Mouse (Mus musculus) G1E (cell line): ENCODE measurements at regions not wholly inside any gene's neighbourhood (a gene's known extent, or its start where the extent isn't known, plus 50 kb on each side); places are given as distances from the start of the nearest gene placed in this dataset.

Source experiments
- ATAC-seq: 2 replicates; pipeline ENCODE4 v1.8.0; 2016; ENCODE audit warnings: mild to moderate bottlenecking; ENCODE audit not compliant: insufficient number of reproducible peaks, poor library complexity, low FRiP score, severe bottlenecking; ENCODE audit errors: extremely low read depth
- DNase-seq: peaks from one replicate; pipeline ENCODE4 v3.0.0; 2012; ENCODE audit warnings: low spot score
- H3K27me3 ChIP-seq: 2 replicates; pipeline ENCODE4 v1.6.1; 2012; ENCODE audit warnings: mild to moderate bottlenecking, low read length, inconsistent platforms; ENCODE audit not compliant: insufficient read depth
- H3K36me3 ChIP-seq: replicated peaks from 2 replicates; pipeline ENCODE3; 2012; ENCODE audit warnings: mild to moderate bottlenecking, inconsistent platforms
- H3K4me1 ChIP-seq: 2 replicates; pipeline ENCODE4 v1.6.1; 2012; ENCODE audit warnings: low read depth, low read length, inconsistent platforms, mixed read lengths; ENCODE audit not compliant: insufficient read depth
- H3K4me3 ChIP-seq: 2 replicates; pipeline ENCODE4 v1.5.1; 2012; ENCODE audit warnings: low read depth, mild to moderate bottlenecking, inconsistent platforms, low read length, moderate library complexity, mixed read lengths
- H3K9me3 ChIP-seq: replicated peaks from 2 replicates; pipeline ENCODE4 v1.6.1; 2012; ENCODE audit warnings: inconsistent platforms
- CTCF ChIP-seq: IDR thresholded peaks from 2 replicates; pipeline ENCODE4 v1.5.1; 2012; ENCODE audit warnings: low read depth, low read length, inconsistent platforms, mixed read lengths
- GATA1 ChIP-seq: IDR thresholded peaks from 2 replicates; pipeline ENCODE4 v1.6.1; 2012; ENCODE audit warnings: borderline replicate concordance, low read length, inconsistent platforms, mixed read lengths
- GATA2 ChIP-seq: IDR thresholded peaks from 2 replicates; pipeline ENCODE4 v1.6.1; 2012; ENCODE audit warnings: low read depth, low read length, inconsistent platforms, borderline replicate concordance
- POLR2AphosphoS5 ChIP-seq: IDR thresholded peaks from 2 replicates; pipeline ENCODE4 v1.6.1; 2012; ENCODE audit warnings: low read depth, low read length, inconsistent platforms; ENCODE audit not compliant: insufficient replicate concordance
- TAL1 ChIP-seq: conservative IDR thresholded peaks from 2 replicates; pipeline ENCODE4 v1.6.1; 2012; ENCODE audit warnings: low read depth, low read length, inconsistent platforms, mixed read lengths

- Histone ChIP-seq H3K4me1 (no peaks in the 10 kb centered on the region), H3K4me3 (no peak overlapping the region), H3K9me3 (peaks cover 26% of the 10 kb centered on the region), H3K36me3 (no peaks in the 10 kb centered on the region), H3K27me3 (no peaks in the 10 kb centered on the region)
- TF ChIP-seq POLR2AphosphoS5 (no peak), CTCF (no peak), GATA2 (no peak), TAL1 (no peak), GATA1 (no peak)
- DNase-seq (no peak), ATAC-seq (no peak)
Measured at GRCm38 (mm10) chr14:102884539-102885239, 97.7 kb downstream of the Kctd12 start.

- ATAC-seq (no peak), DNase-seq (no peak)
- TF ChIP-seq POLR2AphosphoS5 (no peak), GATA1 (no peak), CTCF (no peak)
- Histone ChIP-seq H3K9me3 (peaks cover 29% of the 10 kb centered on the region), H3K4me1 (no peaks in the 10 kb centered on the region), H3K36me3 (no peaks in the 10 kb centered on the region), H3K27me3 (no peaks in the 10 kb centered on the region), H3K4me3 (no peak overlapping the region)
Measured at GRCm38 (mm10) chr14:102883344-102884122, 98.9 kb downstream of the Kctd12 start.

GRCm38 (mm10) chr14:102882281-102882680, 100.2 kb downstream of the Kctd12 start:
- H3K9me3 ChIP-seq, result peaks cover 32% of the 10 kb centered on the region
- no peak for DNase-seq
- no peaks in the 10 kb centered on the region for H3K36me3 ChIP-seq
- no peak overlapping the region for H3K4me3 ChIP-seq
- TF ChIP-seq POLR2AphosphoS5 (no peak), TAL1 (no peak), GATA1 (no peak), CTCF (no peak), GATA2 (no peak)
- no peak for ATAC-seq
- no peaks in the 10 kb centered on the region for H3K4me1 ChIP-seq
- no peaks in the 10 kb centered on the region for H3K27me3 ChIP-seq

- Histone ChIP-seq H3K36me3 (no peaks in the 10 kb centered on the region), H3K4me3 (no peak overlapping the region), H3K4me1 (no peaks in the 10 kb centered on the region), H3K9me3 (peaks cover 36% of the 10 kb centered on the region), H3K27me3 (no peaks in the 10 kb centered on the region)
- ATAC-seq (no peak), DNase-seq (no peak)
- TF ChIP-seq CTCF (no peak), POLR2AphosphoS5 (no peak), GATA1 (no peak), GATA2 (no peak), TAL1 (no peak)
Measured at GRCm38 (mm10) chr14:102880658-102881083, 101.8 kb downstream of the Kctd12 start.

- Histone ChIP-seq H3K27me3 (no peaks in the 10 kb centered on the region), H3K36me3 (no peaks in the 10 kb centered on the region), H3K4me1 (no peaks in the 10 kb centered on the region), H3K4me3 (no peak overlapping the region), H3K9me3 (peaks cover 27% of the 10 kb centered on the region)
- ATAC-seq, result no peak
- DNase-seq, result no peak
- TF ChIP-seq POLR2AphosphoS5 (no peak), GATA1 (no peak), TAL1 (no peak), GATA2 (no peak), CTCF (no peak)
Measured at GRCm38 (mm10) chr14:102878572-102878971, 103.9 kb downstream of the Kctd12 start.

GRCm38 (mm10) chr14:102868160-102868559, 114.3 kb downstream of the Kctd12 start:
- TF ChIP-seq GATA2 (no peak), POLR2AphosphoS5 (no peak), CTCF (no peak), GATA1 (no peak), TAL1 (no peak)
- no peaks in the 10 kb centered on the region for H3K27me3 ChIP-seq
- peaks cover 14% of the 10 kb centered on the region for H3K9me3 ChIP-seq
- H3K4me1 ChIP-seq, result no peaks in the 10 kb centered on the region
- DNase-seq (no peak), ATAC-seq (no peak)
- no peak overlapping the region for H3K4me3 ChIP-seq
- no peaks in the 10 kb centered on the region for H3K36me3 ChIP-seq
